Mouse (Mus musculus) left cerebral cortex, adult 8-10 months (tissue): ENCODE data around the gene Cdh4. TPM values are rescaled to one million over a fixed set of nuclear protein-coding genes. Genes with fewer than 3 reads are reported as not detected.

Source experiments
- DNase-seq, 2 experiments: peaks; one replicate each; pipeline ENCODE4 v3.0.0; 2022; ENCODE audit warnings: low spot score in 2 of 2
- total RNA-seq, 4 experiments: library from RNA; stranded (reverse); gene quantifications; 2 replicates each; pipeline ENCODE4 v1.2.4; 2022

Cdh4 gene
- total RNA-seq, 4 experiments from 2014 or later = 20.7 to 26.0 (median 24.6) TPM

DNA sequence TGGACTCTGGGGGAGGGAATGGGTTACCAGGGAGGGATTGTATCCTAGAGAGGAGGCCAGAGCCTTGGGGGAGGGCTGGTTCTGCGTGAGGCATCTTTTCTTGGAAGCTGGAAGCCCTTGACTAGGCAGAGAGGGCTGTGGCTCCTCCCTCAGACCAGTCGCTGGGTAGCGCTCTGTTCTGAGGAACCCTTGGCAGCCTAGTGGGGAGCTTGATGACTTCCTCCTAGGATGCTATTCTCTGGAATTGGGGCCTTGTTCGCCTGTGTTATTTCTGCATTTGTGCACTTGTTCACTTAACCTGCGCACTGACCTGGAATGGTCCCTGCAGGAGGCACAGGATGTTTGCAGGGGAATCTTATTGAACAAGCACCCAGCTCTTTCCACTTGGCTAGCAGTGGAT is 149.4 kb downstream of the Cdh4 start:
- DNase-seq = no peak

DNA sequence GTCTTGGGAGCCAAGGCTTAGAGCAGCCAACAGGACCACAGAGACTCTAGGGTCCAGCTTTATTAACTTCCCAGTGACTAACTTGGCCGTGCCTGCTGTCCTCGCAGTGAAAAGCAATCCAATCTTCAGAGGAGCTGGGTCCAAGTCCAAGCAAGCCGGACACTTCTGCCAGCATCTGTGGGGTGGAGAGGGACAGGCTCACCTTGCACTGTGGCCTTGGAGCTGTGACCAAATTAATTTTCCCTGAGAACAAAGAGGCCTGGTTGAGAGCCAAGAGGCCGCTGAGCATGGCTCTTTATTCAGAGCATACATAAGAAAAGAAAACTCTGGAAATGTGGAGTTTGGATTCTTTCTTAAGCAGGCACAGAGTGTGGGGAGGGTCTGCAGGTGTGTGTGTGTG is 152.8 kb downstream of the Cdh4 start:
- no peak for DNase-seq

DNA sequence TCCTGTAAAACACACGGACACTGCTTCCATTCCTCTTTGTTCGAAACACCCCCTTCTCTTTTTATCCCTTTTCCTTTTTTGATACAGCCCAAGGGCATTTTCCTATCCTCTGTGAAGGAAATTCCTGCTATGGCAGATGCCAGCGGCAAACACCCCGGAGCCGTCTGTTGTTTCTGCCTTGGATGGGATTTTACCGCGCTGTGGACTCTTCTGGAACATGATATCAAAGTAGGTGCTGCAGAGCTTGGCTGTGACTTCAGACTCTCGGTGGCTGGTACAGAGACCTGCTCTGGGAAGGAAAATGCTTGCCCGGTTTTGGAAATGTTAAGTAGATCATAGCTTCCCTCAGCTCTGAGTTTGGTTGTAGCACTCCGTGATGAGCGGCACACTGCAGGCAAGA is 156.7 kb downstream of the Cdh4 start:
- peak in 1 of 2 experiments; percentile 37 for DNase-seq

DNA sequence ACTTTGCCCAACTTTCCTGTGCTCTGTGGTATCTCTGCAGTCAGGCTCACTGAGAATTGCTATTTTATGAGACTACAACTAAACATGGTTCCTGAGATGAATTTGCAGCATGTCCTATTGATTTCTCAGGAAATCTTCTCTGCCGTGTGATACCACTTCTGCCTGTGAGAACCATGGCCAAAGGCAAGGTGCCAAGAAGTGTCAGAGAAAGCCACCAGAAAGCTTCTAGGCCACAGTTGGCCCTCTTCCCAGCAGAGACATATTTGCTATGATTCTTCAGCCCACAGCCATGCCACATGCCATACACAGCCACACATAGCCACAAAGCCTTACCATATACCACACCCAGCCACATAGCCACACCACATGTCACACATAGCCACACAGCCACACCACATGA is 157.7 kb downstream of the Cdh4 start:
- DNase-seq = no peak

DNA sequence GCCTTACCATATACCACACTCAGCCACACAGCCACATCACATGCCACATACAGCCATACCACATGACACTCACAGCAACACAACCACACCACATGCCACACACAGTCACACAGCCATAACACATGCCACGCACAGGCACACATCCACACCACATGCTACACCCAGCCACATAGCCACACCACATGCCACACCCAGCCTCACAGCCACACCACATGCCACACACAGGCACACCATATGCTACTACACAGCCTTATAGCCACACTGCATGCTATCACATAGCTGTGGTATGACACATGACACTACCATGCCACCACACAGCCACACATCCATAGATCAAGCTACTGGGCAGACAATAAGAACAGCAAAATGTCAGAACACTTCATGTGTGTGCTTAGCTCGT is 158.1 kb downstream of the Cdh4 start:
- no peak for DNase-seq

DNA sequence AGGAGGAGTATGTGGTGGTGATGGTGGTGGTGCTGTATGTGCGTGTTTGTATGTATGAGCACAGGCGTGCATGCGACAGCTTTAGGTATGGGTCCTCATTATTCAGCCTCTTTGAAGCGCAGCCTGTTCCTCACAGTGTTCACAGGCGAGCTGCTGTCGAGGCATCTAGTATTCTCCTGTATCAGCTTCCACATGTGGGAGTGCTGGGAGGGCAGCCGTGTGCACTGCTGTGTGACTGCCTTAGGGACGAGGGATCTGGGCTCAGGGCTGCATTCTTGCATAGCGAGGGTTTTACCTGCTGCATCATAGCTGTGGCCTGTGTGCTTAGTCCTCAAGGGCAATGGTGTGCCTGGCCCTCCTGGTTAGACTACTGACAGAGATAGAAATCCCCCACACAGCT is 158.9 kb downstream of the Cdh4 start:
- no peak for DNase-seq

DNA sequence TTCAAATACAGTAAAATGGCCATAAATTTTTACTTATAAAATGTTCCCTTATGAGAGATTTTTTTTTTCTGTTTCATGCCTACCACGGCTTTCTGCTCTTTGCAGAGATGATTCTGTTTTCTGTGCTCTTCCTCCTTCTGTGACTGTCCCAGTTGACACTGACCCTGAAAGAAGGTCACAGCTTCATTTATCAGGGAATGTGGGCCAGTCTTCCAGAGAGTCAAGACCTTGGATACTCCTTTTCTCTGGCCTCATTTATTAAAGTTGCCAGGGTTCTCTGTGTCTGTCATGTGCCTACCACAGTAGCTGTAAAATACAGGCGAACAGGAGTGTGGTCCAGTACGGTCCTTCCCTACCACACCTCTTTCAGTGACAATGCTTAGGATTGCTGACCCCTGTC is 162.5 kb downstream of the Cdh4 start:
- DNase-seq = no peak

DNA sequence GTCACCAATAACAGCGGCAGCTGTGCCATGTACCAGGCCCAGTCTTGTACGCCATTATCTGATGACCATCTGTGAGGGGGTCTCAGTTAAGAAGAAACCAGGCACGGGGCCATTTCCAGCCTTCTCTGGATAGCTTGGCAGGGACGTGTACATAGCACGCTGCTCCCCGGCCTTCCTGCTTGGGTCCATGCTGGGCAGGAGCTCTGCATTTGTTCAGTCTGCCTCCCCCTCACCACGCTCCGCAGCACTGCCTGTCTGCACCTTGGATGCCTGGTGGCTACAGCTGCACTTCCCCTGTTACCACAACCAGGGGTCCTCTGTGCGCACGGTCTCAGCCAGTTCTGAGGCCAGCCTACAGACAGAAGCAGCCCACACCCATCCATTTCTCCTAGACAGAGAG is 163.0 kb downstream of the Cdh4 start:
- no peak for DNase-seq

DNA sequence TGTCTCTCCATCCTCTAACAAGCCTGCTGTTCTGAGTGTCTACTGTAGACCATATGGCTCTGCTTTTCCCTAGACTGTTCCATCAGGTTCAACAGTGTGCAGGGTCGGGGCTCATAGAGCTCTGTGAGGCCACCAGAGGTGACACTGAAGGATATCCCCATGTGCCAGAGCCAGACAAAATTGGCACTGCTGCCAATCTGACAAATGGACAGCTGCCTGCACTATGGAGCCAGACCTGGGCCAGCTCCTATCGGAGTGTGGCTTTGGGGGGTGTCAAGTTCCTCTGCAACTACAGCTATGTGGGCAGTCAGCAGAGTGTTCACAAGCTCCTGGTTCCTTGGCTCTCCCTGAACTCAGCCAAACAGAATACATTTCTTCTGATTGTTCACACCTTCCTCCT is 164.1 kb downstream of the Cdh4 start:
- DNase-seq = no peak

DNA sequence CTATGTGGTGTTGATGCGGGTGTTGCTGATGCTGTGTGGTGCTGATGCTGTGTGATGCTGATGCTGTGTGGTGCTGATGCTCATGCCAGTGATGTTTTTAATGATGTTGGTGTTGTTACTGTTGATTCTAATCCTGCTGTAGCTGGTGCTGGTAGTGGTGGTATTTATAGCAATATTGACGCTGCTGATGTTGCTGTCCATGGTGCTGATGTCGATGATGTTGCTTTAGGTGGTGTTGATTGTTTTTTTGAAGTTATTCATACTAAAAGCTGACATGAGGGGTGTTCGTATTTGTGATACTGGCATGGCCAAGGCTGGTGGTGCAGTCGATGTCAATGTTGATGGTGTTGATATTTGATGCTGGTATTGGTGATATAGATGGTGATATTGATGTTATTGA is 173.7 kb downstream of the Cdh4 start:
- DNase-seq = no peak

DNA sequence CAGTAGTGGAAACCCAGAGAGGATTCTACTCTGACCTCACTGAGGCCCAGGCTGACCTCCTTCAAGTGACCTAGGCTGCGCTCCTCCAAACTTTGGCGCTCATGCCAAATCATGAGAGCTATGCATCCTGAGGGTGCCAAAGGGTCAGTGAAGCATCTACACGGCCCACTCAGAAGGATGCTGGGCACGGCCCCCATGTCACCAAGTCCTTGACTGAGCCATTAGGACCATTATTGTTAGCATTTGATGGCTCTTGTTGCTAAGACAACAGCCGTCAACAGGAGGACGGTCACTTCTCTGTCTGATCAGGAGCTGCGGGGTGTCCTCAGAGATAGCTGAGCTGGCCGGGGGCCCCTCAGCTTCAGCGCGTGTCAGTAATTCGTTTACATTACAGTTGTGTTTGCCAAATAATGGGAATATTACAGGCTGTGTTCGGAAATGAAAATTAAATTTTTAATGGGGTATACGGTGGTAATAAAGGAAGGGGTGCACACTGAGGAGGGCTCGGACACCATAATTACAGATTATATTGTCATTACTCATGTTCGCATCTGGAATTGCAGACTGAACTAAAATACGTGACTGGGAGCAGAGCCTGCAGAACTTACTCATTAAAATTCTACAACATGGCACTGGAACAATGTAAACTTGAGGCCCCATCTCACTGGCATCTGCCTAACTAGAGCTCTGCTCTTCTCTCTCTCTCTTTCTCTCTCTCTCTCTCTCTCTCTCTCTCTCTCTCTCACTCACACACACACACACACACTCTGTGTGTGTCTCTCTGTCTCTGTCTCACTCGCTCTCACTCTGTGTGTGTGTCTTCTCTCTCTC is 181.6 kb downstream of the Cdh4 start:
- no peak for DNase-seq

DNA sequence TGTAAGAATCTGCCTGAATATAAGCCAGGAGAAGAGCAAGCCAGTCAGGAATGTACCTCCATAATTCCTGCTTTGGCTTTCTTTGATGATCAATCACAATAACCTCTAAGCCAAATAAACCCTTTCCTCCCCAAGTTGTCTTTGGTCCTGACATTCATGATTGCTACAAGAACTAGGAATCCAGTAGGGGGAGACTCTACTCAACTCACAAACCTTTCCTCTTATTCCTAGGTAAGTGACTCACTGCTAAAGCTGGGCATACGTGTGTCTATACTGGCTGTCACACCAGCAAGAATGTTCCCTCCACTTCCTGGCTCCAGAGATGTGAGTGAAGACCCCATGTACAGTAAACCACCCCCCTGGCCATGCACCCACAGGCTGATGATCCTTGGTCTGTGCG is 185.3 kb downstream of the Cdh4 start:
- DNase-seq = no peak

DNA sequence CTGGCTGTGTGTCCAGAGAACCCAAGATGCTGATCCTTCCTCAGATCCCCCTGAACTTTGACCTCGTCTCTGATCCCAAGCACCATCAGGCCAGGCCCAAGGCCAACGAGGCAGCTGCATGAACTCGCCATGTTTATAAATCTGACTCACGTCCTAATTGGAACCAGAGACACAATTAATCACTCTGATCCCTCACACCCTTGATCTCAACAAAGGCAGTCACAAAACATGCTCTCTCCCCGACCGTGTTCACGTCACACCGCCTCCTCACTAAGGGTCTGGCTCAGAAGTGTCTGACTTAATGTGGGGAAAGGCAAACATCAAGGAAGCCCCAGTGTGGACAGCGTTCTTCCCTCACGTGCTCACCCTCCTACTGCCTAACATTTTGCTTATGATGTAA is 188.5 kb downstream of the Cdh4 start:
- DNase-seq = no peak

DNA sequence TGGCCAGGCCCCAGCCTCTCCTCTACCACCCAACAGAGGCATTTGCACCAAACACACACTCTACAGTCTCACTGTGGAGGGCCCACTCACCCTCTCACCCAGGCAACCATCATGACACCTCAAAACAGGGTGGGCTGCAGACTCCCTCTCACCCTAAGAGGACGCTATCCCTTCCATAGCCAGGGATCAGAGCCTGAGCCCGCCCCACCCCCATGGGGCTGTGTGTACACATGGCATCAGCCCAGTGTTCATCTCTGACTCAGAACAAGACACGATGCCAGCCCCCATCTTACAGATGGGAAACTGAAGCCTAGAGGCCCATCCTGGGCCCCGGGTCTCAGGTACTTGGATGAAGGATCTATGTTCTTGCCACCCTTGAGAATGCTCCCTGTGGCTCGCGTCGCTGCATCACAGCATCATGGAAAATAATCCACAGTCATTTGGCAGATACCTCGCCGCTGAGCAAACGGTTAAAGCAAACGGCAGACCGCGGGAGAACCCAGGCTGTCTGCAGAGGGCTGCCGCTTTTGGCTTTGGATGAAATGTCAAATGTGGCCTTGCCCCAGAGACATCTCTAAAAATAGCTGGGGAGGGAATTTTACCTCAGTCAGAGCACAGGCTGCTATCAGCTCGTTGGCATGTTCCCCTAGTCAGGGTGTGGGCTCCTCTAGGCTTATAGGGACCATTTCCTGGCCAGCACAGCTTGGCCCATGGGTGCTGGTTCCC is 198.5 kb downstream of the Cdh4 start:
- no peak for DNase-seq

DNA sequence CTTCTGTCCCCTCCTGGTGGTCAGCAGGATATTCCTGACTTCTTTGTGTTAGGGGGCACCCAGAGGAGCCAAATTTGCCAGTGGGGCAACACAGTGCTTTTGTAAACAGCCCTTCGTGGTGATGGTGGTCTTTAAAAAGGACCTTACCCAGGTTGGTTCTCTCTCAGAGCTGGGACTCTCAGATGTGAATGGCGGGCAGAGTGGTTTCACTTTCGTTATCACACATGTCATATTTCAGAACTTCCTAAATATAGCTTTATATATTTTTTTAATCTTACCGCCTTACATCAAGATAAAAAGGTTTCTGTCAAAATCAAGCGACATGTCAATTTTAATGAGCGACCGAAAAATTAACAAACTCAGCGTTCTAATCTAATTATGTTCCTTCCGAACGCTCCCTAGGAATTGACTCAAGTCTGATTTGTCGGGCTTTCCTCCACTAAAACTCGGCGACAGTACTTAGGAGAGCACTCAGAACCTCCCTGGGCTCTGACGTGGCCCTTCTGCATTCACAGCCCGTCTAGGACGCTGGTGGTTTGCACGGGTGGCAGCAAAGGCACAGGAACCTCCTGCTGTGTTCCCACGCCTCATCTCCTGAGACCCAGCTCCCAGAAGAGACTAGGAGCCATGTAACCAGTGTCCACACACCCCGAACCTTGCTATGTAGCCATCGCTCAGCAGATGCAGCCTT is 206.5 kb downstream of the Cdh4 start:
- no peak for DNase-seq

DNA sequence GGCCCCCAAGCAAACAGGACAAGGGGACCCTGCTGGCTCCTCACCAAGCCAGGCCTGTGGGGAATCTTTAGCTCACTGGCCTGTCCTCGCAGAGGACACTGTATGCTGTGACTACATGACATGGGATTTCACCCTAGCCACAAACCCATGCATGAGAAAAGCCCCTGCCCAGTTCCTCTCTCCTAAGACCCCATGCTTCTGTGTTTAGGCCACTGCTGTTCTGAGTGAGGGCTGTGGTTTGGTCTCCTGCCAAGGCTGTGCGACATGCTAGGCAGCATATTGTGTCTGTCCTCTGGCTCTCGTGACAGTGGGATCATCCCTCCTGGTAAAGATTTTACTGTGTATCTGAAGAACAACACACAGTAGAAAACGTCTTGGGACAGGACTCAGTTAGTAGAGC is 207.1 kb downstream of the Cdh4 start:
- no peak for DNase-seq

DNA sequence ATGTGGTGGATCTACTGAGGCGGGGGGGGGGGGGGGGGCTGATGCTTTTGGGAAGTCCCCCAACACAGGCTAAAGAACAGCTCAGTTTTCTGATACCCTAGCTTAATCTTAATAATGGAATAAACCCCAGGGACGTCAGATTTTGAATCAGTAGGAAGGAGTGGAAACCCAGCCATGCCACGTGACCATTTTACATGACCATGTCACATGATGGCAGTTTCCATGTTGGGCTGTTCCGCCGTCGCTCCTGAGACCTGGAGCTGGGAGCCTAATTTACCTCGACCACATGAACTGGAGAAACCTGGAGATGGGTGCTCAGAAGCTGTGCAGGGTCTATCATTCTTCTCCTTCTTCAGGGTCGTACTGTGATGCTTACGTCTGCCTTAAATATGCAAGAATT is 207.9 kb downstream of the Cdh4 start:
- no peak for DNase-seq

DNA sequence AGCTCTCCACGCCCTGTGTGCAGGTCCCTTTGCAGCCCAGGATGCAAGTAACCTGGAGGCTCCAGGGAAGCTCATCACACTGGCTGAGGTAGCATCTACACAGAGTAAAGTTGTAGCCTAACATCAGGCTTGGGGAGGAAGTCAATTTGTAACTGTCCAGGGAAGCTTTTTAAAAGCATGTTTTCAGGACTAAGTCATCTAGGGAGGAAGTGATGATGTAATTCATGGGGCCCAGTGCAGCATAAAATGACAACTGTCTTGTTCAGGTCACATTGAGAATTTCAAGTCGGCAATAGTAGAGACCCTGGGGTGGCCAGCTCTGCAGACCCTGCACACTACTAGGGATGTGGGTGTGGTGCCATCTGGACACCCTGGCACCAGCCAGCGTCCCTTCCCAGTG is 213.3 kb downstream of the Cdh4 start:
- DNase-seq = no peak

DNA sequence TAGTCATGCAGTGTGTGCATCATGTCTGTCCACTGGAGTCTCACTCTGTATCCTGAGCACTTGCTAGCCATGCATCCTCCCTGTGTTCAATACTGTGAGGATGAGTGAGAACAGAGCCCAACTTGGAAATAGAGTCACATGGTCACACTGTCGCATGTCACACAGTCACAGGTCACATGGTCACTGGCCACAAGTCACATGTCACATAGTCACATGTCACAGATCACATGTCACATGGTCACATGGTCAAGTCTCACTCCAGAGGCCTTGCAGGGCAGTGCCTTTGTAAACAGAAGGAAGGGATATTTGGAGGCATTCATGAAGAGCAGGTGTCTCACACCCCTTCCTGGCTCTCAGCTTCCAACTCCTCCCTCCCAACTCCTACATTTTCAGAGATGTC is 217.0 kb downstream of the Cdh4 start:
- no peak for DNase-seq

DNA sequence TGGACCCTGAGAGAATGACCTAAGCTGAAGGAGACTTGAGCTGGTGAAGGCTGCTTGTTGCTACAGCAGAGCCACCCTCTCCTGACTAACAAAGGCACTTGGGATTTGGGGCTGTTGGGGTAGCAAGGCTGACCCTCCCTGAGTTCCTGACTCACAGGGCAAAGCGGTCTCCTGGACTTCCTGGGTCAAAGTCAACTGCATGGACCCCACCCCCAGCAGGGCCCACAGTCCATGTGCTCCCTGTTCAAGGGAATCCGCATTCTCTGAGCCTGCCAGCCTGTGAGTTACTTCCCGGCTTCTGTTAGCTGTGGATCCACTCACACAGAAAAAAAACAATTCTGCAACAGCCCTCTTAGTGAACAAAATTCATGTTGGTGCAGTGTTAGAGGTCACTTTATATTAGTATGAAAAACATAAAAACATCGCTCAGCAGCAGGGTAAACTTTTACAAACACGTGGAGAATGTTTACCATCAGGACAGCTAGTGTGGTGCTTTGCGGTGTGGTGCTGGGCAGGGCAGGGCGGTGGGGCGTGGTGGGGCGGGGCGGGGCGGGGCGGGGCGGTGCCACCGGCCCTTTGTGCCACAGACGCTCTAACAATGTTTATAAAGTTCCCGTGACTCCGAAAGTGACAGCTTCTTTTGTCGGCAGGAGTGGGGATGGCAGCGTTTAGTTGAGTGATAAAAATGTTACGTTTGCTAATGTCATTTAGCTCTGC is 219.9 kb downstream of the Cdh4 start:
- no peak for DNase-seq

DNA sequence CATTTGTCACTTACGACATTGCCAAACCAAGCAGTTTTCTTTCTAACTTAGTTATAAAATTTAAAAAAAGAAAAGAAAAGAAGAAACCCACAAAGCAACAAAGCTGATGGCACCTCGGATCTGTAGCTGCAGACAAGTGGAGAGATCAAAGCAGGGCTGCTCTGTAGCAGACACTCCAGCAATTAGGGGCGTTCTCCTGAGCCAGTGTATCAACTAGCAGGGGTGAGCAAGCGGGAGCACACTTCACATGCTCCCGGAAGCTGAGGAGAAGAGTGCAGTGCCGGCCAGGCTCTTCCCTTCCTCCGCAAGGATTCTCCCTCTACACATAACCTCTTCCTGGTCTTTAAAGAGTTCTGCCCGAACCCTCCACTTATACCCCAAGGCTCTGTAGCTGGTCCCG is 220.5 kb downstream of the Cdh4 start:
- DNase-seq = no peak

DNA sequence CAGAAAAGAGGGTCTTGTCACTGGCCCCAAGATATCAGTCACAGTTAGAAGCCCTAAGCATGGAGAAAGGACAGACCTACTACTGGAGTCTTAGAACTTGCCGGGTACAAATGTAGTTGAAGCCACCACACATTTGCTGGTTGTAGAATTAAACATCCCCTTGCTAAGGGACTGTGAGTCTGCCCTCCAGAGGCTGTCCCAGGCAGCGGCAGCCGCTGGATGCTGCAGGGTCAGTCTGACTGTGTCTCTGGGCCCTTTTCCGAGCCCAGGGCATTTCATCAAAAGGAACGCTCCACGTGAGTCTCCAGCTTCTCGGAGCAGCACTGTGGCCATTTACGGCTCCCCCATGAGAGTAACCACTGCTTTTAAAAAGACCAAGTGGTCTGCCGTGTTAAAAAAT is 221.4 kb downstream of the Cdh4 start:
- DNase-seq = no peak
